Mouse (Mus musculus) E14TG2a.4 (cell line): ENCODE results near the gene Tert.

Experiments
- CTCF ChIP-seq: conservative IDR thresholded peaks from 2 replicates; pipeline ENCODE4 v1.5.1; 2014; ENCODE audit warnings: low read length
- NANOG ChIP-seq: IDR thresholded peaks from 2 replicates; pipeline ENCODE4 v1.6.1; 2014; ENCODE audit warnings: borderline replicate concordance, low read length, mixed read lengths
- POU5F1 ChIP-seq: IDR thresholded peaks from 2 replicates; pipeline ENCODE4 v1.6.1; 2014; ENCODE audit warnings: low read length, borderline replicate concordance

DNA sequence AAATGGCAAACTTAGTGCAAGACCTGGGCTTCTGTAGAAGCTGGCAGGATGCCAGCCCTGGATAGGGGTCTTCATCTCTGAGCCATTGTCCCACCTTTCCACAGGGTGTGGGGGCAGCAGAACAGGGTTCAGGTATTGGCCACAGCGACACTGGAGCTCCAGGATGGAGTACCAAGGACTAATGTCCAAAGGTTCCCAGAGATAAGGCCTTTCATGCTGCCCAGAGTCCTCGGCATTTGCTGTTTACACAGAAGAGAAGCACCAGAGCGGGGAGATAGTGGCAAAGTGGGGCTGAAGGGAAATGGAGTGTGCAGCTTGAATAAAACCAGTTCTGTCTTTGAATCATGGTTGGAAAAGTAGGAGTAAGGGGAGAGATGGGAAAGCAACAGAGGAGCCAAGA is 69.8 kb downstream of the Tert start:
- TF ChIP-seq CTCF (no peak), POU5F1 (no peak), NANOG (no peak)
